Mouse (Mus musculus) megakaryocyte, embryonic 14.5 days (primary cell): Measurements from ENCODE around the gene Sec11a.

ENCODE experiments used
- FLI1 ChIP-seq: IDR thresholded peaks from 2 replicates; pipeline ENCODE4 v1.6.1; 2012; ENCODE audit warnings: low read length, inconsistent platforms, mixed read lengths
- GATA1 ChIP-seq: IDR thresholded peaks from 3 replicates; pipeline ENCODE4 v1.6.1; 2012; ENCODE audit warnings: mixed read lengths, low read length, inconsistent platforms, borderline replicate concordance

- no peak for TF ChIP-seq GATA1
- TF ChIP-seq FLI1: no peak
Measured at GRCm38 (mm10) chr7:80970913-80971312, 23.3 kb upstream of the Sec11a start.
